Mouse (Mus musculus): ENCODE measurements around the gene Atp2a3. TPM values are rescaled to one million over a fixed set of nuclear protein-coding genes. Genes with fewer than 3 reads are reported as not detected.

Atp2a3 gene
- polyA plus RNA-seq, 1 experiment from 2014 or later: 2.2 TPM

DNA sequence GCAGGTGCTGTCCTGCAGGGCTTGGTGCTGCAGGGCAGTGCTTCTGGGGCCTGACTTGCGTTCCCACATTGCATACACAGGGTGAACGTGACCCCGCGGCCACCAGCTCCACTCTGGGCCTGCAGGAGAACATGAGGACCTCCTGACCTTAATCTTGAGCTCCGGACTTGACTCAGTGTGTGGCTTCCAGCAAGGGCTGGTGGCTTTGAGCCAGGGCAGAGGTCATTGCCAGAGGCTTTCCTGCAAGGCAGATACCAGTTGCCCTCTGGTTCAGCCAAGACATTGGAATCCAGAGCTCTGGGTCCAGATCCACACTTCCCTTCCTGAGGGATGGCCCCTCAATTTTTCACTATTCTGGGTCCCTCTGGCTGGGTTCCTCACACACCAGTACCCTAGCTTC, 53.0 kb downstream of the Atp2a3 start:
- peaks cover 25% of the 10 kb centered on the region for H3K27me3 ChIP-seq
- peaks cover 5% of the 10 kb centered on the region; the same call in 1 of the 2 replicates for H3K4me1 ChIP-seq
- H3K36me3 ChIP-seq: no peaks in the 10 kb centered on the region
- no peak overlapping the region for H3K9ac ChIP-seq
- no peaks in the 10 kb centered on the region for H3K9me3 ChIP-seq (replicated peaks)
- 76% methylated on average over 5 of the region's 5 CpGs for WGBS
- H3K4me3 ChIP-seq: no peak overlapping the region
- no peak for ATAC-seq (ENCODE audit: low FRiP score)
- H3K4me2 ChIP-seq (replicated peaks): no peak overlapping the region
- no peak overlapping the region for H3K27ac ChIP-seq

DNA sequence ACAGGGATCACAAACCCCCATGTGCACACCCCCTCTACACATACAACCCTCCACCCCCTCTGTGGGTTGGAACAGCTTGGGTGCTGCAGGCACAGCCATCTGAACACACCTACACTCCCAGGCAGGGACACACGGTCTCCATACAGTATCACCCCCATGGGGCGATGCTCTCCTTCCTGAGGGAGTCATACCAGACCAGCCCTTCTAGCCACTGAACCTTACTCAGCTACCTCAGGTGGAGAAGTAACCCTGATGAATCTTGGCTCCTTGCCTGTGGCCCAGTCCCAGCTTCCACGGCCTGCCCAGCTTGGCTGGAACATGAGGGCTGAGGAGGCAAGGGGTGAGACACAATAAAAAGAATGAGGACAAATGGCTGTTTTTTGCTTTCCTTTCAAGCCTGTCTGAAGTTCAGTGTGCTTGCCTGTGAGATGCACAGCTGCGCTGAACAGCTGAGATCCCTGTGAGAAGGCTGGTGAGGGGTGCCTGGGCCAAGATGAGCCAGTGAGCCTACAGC, 53.9 kb downstream of the Atp2a3 start:
- H3K27me3 ChIP-seq: peaks cover 25% of the 10 kb centered on the region
- no peak overlapping the region for H3K9ac ChIP-seq
- H3K9me3 ChIP-seq (replicated peaks): no peaks in the 10 kb centered on the region
- H3K4me3 ChIP-seq: no peak overlapping the region
- H3K4me1 ChIP-seq: peaks cover 10% of the 10 kb centered on the region
- no peak for ATAC-seq (ENCODE audit: low FRiP score)
- H3K4me2 ChIP-seq (replicated peaks): no peak overlapping the region
- H3K27ac ChIP-seq: no peak overlapping the region
- H3K36me3 ChIP-seq: no peaks in the 10 kb centered on the region
- WGBS: 87% methylated on average over 4 of the region's 4 CpGs

DNA sequence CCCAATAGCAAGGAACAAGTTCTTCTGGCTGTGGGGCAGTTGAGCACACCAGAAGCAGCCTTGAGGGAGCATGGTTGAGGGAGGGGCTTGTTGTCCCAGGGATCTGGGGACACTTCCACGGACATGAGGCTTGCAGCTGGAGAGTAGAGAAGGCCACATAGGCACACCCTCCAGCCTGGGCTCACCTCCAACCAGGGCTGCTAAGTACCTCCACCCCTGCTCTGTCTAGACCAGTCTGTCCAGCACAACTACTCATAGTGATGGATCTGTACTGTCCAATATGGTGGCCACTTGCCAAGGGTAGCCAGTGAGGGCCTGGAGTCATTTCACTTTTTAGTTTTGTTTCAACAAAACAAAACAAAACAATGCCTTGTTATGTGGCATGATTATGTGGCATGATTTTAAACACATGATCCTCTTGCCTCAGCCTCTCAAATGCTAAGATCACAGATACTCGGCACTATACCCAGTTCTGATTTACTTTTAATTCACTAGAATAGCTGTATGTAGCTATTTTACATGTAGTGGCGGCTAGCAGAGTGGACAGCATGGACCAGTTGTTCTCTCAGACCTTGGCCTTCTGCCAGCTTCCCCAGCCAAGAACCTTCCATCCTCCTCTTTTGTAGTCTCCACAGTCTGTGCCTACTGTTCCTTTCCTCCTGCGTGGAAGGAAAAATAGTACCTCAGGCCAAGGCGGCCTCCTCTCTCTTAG, 54.6 kb downstream of the Atp2a3 start:
- Histone ChIP-seq H3K36me3 (no peaks in the 10 kb centered on the region), H3K4me1 (peaks cover 16% of the 10 kb centered on the region), H3K27me3 (peaks cover 29% of the 10 kb centered on the region), H3K9me3 (replicated peaks) (no peaks in the 10 kb centered on the region), H3K4me3 (no peak overlapping the region), H3K27ac (no peak overlapping the region), H3K9ac (no peak overlapping the region), H3K4me2 (replicated peaks) (no peak overlapping the region)
- WGBS: 84% methylated on average over 5 of the region's 5 CpGs
- no peak for ATAC-seq (ENCODE audit: low FRiP score)

DNA sequence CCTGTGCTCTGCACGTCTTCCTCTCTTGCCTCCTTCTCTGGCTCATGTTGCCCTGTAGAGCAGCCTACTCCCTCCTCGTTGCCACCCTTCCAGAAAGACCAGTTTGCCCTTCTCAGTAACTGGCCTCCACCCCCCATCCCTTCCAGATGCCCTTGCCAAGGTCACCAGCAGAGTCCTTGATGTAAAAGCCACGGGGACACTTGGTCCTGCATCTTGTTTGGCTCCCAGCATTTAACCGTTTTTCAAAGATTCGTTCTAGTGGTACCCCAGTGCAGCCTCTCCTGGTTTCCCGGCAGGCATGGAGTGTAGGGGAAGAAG, 55.1 kb downstream of the Atp2a3 start:
- H3K9me3 ChIP-seq (replicated peaks): no peaks in the 10 kb centered on the region
- ATAC-seq (ENCODE audit: low FRiP score): no peak
- no peak overlapping the region for H3K27ac ChIP-seq
- H3K36me3 ChIP-seq: no peaks in the 10 kb centered on the region
- H3K4me3 ChIP-seq: no peak overlapping the region
- no peak overlapping the region for H3K4me2 ChIP-seq (replicated peaks)
- peaks cover 33% of the 10 kb centered on the region for H3K27me3 ChIP-seq
- 77% methylated on average over 6 of the region's 6 CpGs for WGBS
- no peak overlapping the region for H3K9ac ChIP-seq
- H3K4me1 ChIP-seq: peaks cover 16% of the 10 kb centered on the region

DNA sequence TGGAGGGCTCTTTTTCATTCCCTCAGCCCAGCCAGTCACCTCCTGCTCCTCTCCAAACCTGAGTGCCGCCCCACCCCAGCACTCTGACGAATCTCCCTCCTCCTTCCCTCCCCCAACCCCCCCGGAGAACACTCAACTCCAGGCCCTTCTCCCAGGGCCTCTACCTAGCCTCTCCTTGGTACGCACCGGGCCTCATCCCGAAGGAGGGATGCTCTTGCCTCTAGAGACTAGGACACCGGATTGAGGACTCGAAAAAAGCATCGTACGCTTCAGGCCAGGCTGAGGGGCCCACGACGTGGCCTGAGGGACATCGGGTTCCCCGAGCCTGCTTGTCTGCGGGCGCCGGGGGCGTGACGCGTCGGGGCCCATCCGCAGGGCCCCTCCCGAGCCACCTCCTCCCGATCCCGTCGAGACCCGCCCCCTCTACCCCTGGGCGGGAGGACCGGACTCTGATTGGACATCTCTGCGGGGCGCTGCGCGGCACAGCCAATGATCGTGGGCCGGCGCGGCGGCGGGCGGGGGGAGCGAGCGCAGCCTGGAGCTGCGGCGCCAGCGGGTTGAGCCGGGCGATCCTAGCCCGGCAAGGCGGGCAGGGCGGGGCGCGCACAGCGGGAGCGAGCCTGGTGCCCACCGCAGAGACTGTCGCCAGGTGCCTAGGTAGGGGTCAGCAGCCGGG, 57.6 kb downstream of the Atp2a3 start, which contains the start of gene Camkk1:
TSS of gene Camkk1 (plus strand) at position 538 of the 676 bp plus-strand sequence.
- ATAC-seq (ENCODE audit: low FRiP score): peak; percentile 94
- Histone ChIP-seq H3K4me2 (replicated peaks) (peak within 1 kb of the TSS; percentile 88), H3K27ac (0 out of 2 replicates have a peak within 1 kb of the TSS, but pooled peaks have one; percentile 35), H3K27me3 (peaks cover 42% of the 10 kb centered on the region), H3K9ac (peak within 1 kb of the TSS; percentile 65), H3K4me3 (peak within 1 kb of the TSS; percentile 53), H3K36me3 (no peaks in the 10 kb centered on the region), H3K9me3 (replicated peaks) (no peaks in the 10 kb centered on the region), H3K4me1 (peaks cover 16% of the 10 kb centered on the region)
- WGBS: under 1% methylated on average over 55 of the region's 57 CpGs

DNA sequence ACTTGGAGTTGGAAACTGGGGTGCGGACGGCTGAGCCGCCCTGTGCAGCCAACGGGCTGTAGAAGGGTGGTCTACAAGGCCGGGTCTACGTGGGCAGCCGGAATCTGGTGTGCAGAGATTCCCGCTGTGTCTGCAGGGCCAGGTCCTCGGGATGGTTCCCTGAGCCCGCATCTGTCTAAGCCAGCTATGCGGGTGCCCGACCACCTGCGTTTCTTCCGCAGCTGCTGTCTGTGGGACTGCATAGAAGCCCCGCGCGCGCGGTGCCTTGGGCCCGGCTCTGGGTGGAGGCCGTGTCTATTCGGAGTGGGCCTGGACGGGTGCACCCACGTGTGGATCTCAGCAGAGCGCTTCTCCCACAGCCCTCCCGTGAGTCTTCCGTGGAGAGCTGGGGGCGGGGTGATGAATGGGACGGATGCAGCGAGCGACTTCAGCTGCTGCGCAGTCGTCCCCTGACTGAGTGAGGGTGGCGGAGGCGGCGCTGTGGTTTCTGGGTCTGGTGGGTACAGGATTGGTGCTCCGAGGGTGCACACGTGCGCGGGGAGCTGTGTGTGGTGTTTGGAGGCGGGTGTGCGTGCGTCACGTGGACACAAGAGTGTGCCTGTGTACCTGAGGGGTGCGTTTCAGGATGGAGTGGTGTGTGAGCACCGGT, 58.3 kb downstream of the Atp2a3 start:
- under 1% methylated on average over 46 of the region's 46 CpGs for WGBS
- Histone ChIP-seq H3K36me3 (no peaks in the 10 kb centered on the region), H3K27me3 (peaks cover 42% of the 10 kb centered on the region), H3K4me2 (replicated peaks) (peak overlapping the region; percentile 88), H3K9me3 (replicated peaks) (no peaks in the 10 kb centered on the region), H3K4me1 (peaks cover 23% of the 10 kb centered on the region), H3K4me3 (peak overlapping the region; percentile 53), H3K27ac (0 out of 2 replicates have a peak overlapping the region, but pooled peaks have one; percentile 35), H3K9ac (peak overlapping the region; percentile 65)
- ATAC-seq (ENCODE audit: low FRiP score): peak; percentile 75

DNA sequence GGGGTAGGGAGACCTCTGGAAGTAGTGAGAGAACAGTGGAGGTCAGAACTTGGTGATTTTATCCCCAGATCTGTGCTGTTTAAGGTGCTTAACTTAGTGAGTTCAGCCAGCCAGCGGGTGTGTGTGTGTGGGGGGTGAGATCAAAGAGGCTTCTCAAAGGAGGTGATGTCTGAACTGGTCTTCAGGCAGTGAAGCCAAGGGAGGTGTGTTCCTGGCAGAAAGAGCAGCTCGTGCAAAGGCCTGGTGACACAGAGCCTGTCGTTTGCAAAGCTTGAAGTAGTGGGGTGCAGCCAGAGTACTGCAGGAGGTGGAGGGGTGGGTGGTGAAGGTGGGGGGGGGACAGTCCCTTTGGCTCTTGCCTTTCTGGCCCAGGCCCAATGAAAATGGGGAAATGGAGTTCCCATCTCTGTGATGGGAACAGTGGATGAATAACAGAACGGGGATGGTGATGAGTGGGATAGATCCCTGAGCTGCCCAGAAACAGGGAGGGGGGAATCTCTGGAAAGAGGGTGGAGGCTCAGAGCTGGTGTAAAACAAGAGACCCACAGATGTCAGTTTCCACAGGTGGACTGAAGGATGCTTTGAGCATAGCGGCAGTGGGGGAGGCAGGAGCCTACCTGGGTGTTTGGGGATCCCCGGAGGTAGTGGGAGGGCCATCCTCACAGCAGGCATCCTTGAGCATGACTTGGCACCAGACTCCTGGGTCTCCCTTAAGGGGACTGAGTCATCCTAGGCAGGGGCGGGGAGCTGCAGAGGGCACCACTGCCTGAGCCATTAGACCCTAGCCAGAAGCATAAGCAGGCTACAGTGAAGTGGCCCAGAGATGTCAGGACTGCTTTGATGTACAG, 60.2 kb downstream of the Atp2a3 start:
- H3K4me1 ChIP-seq: peaks cover 26% of the 10 kb centered on the region
- H3K27me3 ChIP-seq: peaks cover 42% of the 10 kb centered on the region
- no peak overlapping the region for H3K4me3 ChIP-seq
- no peaks in the 10 kb centered on the region for H3K9me3 ChIP-seq (replicated peaks)
- ATAC-seq (ENCODE audit: low FRiP score): no peak
- no peak overlapping the region for H3K4me2 ChIP-seq (replicated peaks)
- 58% methylated on average over 7 of the region's 7 CpGs for WGBS
- H3K36me3 ChIP-seq: no peaks in the 10 kb centered on the region
- H3K27ac ChIP-seq: no peak overlapping the region
- no peak overlapping the region for H3K9ac ChIP-seq

DNA sequence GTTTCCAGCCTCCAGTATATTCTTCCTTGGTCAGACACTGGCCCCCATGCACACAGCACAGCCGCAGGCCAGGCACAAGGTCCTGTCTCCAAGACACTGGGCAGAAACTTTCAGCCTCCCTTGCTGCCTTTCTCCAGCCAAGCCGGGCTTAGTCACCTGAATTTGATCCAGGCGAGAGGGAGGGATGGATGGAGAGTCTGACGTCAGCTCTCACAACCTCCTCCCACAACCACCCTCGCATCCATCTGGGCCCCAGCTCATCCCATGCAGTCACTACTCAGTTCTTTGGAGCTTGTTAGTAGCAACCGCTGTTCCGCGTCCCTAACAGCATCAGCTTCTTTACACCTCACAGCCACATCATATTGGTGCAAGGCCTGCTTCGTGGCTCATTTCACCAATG, 62.1 kb downstream of the Atp2a3 start:
- peaks cover 34% of the 10 kb centered on the region for H3K27me3 ChIP-seq
- H3K9ac ChIP-seq: 0 out of 2 replicates have a peak overlapping the region, but pooled peaks have one; percentile 15

DNA sequence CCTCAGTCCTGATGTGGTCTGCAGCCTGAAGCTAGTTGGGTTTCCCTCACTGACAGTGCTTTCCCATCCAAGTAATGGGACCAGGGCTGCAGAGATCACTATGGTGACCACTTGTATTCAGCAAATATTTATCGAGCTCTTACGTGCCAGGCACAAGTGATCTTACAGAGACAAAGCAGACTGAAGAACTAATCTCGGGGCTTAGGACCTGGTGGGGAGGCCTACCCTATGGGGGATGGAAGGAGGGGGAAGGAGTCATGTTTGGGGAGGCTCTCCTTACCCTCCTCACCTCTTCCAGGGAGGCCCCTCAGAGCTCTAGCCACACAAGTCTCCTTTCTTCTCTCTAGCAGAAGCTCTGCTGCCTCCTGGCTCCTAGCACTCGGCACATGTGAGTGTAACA, 62.9 kb downstream of the Atp2a3 start:
- Histone ChIP-seq H3K9ac (no peak overlapping the region), H3K4me1 (peaks cover 20% of the 10 kb centered on the region), H3K36me3 (0 out of 2 replicates have a peak, but pooled peaks cover 5% of the 10 kb centered on the region), H3K27ac (no peak overlapping the region), H3K27me3 (peaks cover 32% of the 10 kb centered on the region), H3K9me3 (replicated peaks) (no peaks in the 10 kb centered on the region), H3K4me3 (no peak overlapping the region), H3K4me2 (replicated peaks) (no peak overlapping the region)
- no peak for ATAC-seq (ENCODE audit: low FRiP score)
- 42% methylated on average over 4 of the region's 4 CpGs for WGBS

More for the DNA sequence above, 62.1 kb downstream of the Atp2a3 start:
- Histone ChIP-seq H3K9me3 (replicated peaks) (no peaks in the 10 kb centered on the region), H3K4me2 (replicated peaks) (no peak overlapping the region), H3K27ac (peak overlapping the region; percentile 19; the same call in 1 of the 2 replicates), H3K4me1 (peaks cover 25% of the 10 kb centered on the region), H3K4me3 (no peak overlapping the region), H3K36me3 (0 out of 2 replicates have a peak, but pooled peaks cover 1% of the 10 kb centered on the region)
- 49% methylated on average over 9 of the region's 9 CpGs for WGBS
- no peak for ATAC-seq (ENCODE audit: low FRiP score)

DNA sequence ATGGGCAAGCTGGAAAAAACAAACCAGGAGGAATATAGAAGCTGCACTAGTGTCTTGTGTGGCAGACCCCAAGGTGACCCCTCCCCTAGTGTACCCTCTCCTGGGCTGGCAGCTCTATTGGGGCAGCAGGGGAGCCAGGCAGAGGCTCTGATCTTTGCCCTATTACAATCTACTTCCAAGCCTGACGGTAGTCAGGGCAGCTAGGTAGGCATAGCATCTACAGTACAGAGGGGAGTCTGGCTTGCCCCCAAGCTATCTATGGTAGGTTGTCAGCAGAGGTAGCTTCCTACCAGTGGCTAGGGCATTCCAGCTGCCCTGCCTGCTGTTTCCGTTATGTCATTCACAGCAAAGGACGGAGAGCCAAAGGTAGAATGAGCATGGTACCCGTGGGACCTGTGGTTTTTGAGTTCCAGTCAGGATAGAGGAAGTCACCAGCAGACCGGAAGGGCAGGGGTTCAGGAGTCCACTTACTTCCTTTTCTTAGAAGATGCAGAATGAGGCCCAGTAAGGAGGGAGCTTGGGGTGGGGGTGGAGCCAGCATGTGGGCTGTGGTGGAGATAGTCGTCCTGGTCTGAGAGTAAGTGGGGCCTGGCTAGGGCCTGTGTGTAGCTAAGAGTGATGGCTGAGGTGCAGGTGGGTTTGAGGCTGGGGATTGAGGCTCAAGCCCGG, 63.4 kb downstream of the Atp2a3 start:
- Histone ChIP-seq H3K4me3 (no peak overlapping the region), H3K27me3 (peaks cover 29% of the 10 kb centered on the region), H3K27ac (no peak overlapping the region), H3K4me1 (peaks cover 20% of the 10 kb centered on the region), H3K4me2 (replicated peaks) (no peak overlapping the region), H3K9me3 (replicated peaks) (no peaks in the 10 kb centered on the region), H3K9ac (no peak overlapping the region), H3K36me3 (peaks cover 8% of the 10 kb centered on the region; the same call in 1 of the 2 replicates)
- ATAC-seq (ENCODE audit: low FRiP score): no peak
- WGBS: 65% methylated on average over 7 of the region's 7 CpGs

DNA sequence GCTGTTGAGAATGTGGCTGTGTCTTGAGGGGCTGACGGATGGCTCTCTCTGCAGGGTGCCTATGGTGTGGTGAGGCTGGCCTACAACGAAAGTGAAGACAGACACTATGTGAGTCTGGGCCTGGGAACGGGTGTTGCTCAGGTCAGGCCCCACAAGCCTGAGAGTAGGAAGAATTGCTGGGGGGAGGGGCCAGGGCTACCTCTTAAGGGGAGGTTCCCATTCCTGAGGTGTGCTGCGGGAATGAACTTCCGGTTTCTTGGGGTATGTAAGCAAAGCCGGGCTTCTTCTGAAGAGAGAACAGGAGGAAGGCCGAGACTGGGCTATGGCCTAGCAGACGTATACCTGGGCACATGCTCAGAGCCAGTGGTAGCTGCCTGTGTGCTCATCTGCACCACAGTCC, 66.0 kb downstream of the Atp2a3 start:
- 52% methylated on average over 8 of the region's 8 CpGs for WGBS
- no peak overlapping the region for H3K9ac ChIP-seq
- no peak overlapping the region for H3K27ac ChIP-seq

More for the DNA sequence above, 66.0 kb downstream of the Atp2a3 start:
- Histone ChIP-seq H3K4me3 (no peak overlapping the region), H3K9me3 (replicated peaks) (no peaks in the 10 kb centered on the region), H3K27me3 (peaks cover 4% of the 10 kb centered on the region), H3K4me2 (replicated peaks) (no peak overlapping the region), H3K4me1 (peaks cover 17% of the 10 kb centered on the region), H3K36me3 (peaks cover 8% of the 10 kb centered on the region; the same call in 1 of the 2 replicates)
- ATAC-seq (ENCODE audit: low FRiP score): no peak

Data from hindbrain, embryonic 12.5 days (tissue).